Mouse (Mus musculus) thymus, adult 2 months (tissue): ENCODE measurements at regions not wholly inside any gene's neighbourhood (a gene's known extent, or its start where the extent isn't known, plus 50 kb on each side); places are given as distances from the start of the nearest gene placed in this dataset.

Experiments
- DNase-seq: peaks from one replicate; pipeline ENCODE4 v3.0.0; 2021
- H3K27ac ChIP-seq: fragments of 200-500 bp; 2 replicates; pipeline ENCODE4 v1.5.1; 2012; ENCODE audit warnings: low read length, control low read depth; ENCODE audit not compliant: control insufficient read depth, insufficient read depth
- H3K27me3 ChIP-seq: fragments of 200-500 bp; 2 replicates; pipeline ENCODE4 v1.6.1; 2012; ENCODE audit warnings: mild to moderate bottlenecking, low read length, moderate library complexity, mixed read lengths; ENCODE audit not compliant: control insufficient read depth, insufficient read depth
- H3K36me3 ChIP-seq: fragments of 200-500 bp; 2 replicates; pipeline ENCODE4 v1.6.1; 2012; ENCODE audit warnings: mild to moderate bottlenecking, low read length, moderate library complexity; ENCODE audit not compliant: control insufficient read depth, insufficient read depth
- H3K4me1 ChIP-seq: fragments of 200-500 bp; replicated peaks from 2 replicates; pipeline ENCODE4 v1.6.1; 2012; ENCODE audit warnings: low read length; ENCODE audit not compliant: control insufficient read depth, insufficient read depth
- H3K4me3 ChIP-seq: fragments of 200-500 bp; 2 replicates; pipeline ENCODE4 v1.5.1; 2012; ENCODE audit warnings: mild to moderate bottlenecking, low read length, control low read depth, moderate library complexity; ENCODE audit not compliant: control insufficient read depth, insufficient read depth
- CTCF ChIP-seq: fragments of 200-500 bp; IDR thresholded peaks from 2 replicates; pipeline ENCODE4 v1.5.1; 2012; ENCODE audit warnings: mild to moderate bottlenecking, control low read depth, low read length, moderate library complexity, borderline replicate concordance; ENCODE audit not compliant: control insufficient read depth, poor library complexity, insufficient read depth; ENCODE audit errors: extremely low read depth
- POLR2A ChIP-seq: fragments of 200-500 bp; IDR thresholded peaks from 2 replicates; pipeline ENCODE4 v1.6.1; 2012; ENCODE audit warnings: mild to moderate bottlenecking, low read length, control low read depth, moderate library complexity; ENCODE audit not compliant: control insufficient read depth, poor library complexity, insufficient read depth; ENCODE audit errors: extremely low read depth
- WGBS: fragments of 180-500 bp; shearing (Covaris S2); methylation state at CpG from one replicate; pipeline ENCODE4 v1.1.7; 2018; 5-methylcytosine and 5-hydroxymethylcytosine counted together

- DNase-seq: no peak
- no peaks in the 10 kb centered on the region for H3K27me3 ChIP-seq
- TF ChIP-seq POLR2A: no peak
- TF ChIP-seq CTCF: no peak
- no peak overlapping the region for H3K4me3 ChIP-seq
- no peaks in the 10 kb centered on the region for H3K36me3 ChIP-seq
- H3K27ac ChIP-seq: no peak overlapping the region
- no peaks in the 10 kb centered on the region for H3K4me1 ChIP-seq
- 62% methylated on average over 1 of the region's 1 CpGs for WGBS
These were observed 552.0 kb upstream of the Sel1l start for GRCm38 (mm10) chr12:92400987-92401386.

DNA sequence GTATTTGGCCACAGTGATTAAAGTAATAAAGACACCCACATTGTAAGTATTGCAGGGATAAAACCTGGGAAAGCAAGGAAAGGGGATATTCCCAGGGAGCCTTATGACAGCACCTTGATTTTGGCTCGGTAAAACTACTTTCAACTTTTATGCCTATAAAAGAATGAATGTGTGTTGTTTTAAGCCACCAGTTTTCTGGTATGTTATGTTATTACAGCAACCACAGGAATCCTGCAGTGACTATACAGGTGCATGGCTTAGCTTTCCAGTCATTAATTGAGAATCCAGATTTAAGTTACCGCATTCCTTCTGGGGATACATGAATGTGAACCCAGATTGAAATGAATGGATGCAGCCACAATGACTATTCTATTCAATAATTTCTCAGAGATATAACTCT is 537.2 kb upstream of the Sel1l start:
- TF ChIP-seq CTCF (no peak), POLR2A (no peak)
- 94% methylated on average over 2 of the region's 2 CpGs for WGBS
- H3K4me3 ChIP-seq: no peak overlapping the region

DNA sequence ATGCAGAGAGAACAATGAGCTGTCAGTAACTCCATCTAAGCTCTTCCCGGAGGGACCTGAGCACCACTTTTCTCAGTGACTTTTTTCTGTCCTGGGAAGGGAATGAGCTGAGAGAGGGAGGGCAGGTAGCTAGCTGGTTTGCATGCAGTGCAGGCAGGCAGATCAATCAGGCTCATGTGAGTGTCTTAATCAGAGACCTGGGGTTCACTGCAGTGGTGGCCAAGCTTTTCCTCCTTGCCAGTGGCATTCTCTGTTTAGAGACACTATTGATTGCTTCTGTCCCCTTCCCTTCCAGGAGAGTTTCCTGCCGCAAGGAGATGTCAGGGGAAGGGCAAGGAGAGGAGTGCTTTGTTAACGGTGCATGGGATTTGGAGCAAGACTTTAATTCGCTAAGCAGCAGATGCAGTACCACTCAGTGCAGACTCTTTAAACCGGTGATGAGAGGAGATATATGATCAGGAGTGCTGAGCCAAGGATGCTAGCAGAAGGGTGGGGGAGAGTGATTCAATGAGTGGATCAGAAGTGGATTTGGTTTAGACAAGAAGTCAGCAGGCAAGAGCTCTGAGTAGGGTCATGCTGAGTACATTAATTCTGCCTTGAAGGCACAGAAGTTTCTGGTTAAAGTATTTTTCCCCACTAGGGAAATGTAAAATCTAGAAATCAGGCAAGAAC is 535.4 kb upstream of the Sel1l start:
- WGBS: 59% methylated on average over 5 of the region's 5 CpGs
- Histone ChIP-seq H3K27ac (no peak overlapping the region), H3K27me3 (no peaks in the 10 kb centered on the region), H3K36me3 (no peaks in the 10 kb centered on the region), H3K4me1 (no peaks in the 10 kb centered on the region), H3K4me3 (no peak overlapping the region)
- no peak for DNase-seq
- no peak for TF ChIP-seq CTCF

More for the DNA sequence above, 537.2 kb upstream of the Sel1l start:
- no peak for DNase-seq
- no peaks in the 10 kb centered on the region for H3K36me3 ChIP-seq
- no peaks in the 10 kb centered on the region for H3K4me1 ChIP-seq
- no peak overlapping the region for H3K27ac ChIP-seq
- H3K27me3 ChIP-seq: no peaks in the 10 kb centered on the region

DNA sequence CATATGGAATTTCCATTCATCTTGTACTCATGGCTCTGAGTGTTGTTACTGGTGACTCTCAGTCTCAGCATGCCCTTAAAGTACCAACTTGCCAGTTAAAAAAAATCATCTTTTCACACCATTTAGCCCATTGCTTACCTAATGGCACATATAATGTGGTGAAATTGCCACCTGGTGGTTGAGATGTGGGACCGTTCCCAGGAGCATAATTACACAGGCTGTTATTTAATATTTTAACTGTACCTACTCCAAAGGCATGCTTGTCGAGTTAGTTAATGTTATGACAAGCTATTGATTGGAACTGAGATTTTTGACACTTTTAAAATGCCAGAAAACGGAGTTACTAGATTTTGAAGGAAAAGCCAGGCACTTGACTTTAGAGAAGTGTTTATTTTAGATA is 530.2 kb upstream of the Sel1l start:
- Histone ChIP-seq H3K4me1 (no peaks in the 10 kb centered on the region), H3K27ac (no peak overlapping the region), H3K27me3 (no peaks in the 10 kb centered on the region), H3K36me3 (no peaks in the 10 kb centered on the region), H3K4me3 (no peak overlapping the region)
- no peak for DNase-seq
- 71% methylated on average over 3 of the region's 3 CpGs for WGBS
- TF ChIP-seq CTCF (no peak), POLR2A (no peak)

GRCm38 (mm10) chr12:92365926-92366325 is 517.0 kb upstream of the Sel1l start:
- Histone ChIP-seq H3K27me3 (no peaks in the 10 kb centered on the region), H3K27ac (no peak overlapping the region), H3K36me3 (no peaks in the 10 kb centered on the region), H3K4me3 (no peak overlapping the region), H3K4me1 (no peaks in the 10 kb centered on the region)
- WGBS: 94% methylated on average over 5 of the region's 5 CpGs
- TF ChIP-seq POLR2A (no peak), CTCF (no peak)
- no peak for DNase-seq

GRCm38 (mm10) chr12:92353386-92354257 is 504.7 kb upstream of the Sel1l start:
- Histone ChIP-seq H3K36me3 (no peaks in the 10 kb centered on the region), H3K27me3 (no peaks in the 10 kb centered on the region), H3K27ac (no peak overlapping the region), H3K4me3 (no peak overlapping the region), H3K4me1 (no peaks in the 10 kb centered on the region)
- TF ChIP-seq CTCF (no peak), POLR2A (no peak)
- no peak for DNase-seq
- 80% methylated on average over 4 of the region's 4 CpGs for WGBS

DNA sequence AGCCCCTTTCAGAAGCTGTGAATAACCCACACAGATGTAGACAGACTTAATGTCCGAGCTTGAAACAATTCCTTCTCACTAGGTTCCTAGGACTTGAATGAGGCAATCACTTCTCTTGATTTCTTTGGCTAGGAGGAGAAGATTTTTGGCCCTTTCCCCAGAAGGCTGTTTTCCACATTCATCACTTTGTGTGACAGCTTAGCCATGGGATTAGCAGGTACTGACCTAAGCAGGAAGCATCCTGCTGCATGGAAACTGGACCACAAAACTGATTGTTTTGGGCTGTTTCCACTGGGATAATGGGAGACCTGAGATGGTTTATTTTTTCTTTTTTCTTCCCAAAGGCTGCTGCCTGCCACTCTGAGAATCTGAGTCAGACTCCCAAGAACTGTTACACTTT is 469.3 kb upstream of the Sel1l start:
- Histone ChIP-seq H3K27me3 (no peaks in the 10 kb centered on the region), H3K36me3 (no peaks in the 10 kb centered on the region), H3K4me3 (no peak overlapping the region), H3K4me1 (no peaks in the 10 kb centered on the region), H3K27ac (no peak overlapping the region)
- 91% methylated on average over 1 of the region's 1 CpGs for WGBS
- TF ChIP-seq POLR2A (no peak), CTCF (no peak)
- DNase-seq: no peak
